Mouse (Mus musculus) lung, postnatal 0 days (tissue): ENCODE measurements at regions not wholly inside any gene's neighbourhood (a gene's known extent, or its start where the extent isn't known, plus 50 kb on each side); places are given as distances from the start of the nearest gene placed in this dataset.

Experiments
- ATAC-seq: fragments of 200-750 bp; cut with Nextera tagmentation; 2 replicates; pipeline ENCODE4 v1.8.0; 2017; ENCODE audit warnings: moderate library complexity
- DNase-seq: peaks from one replicate; pipeline ENCODE4 v3.0.0-alpha.2; 2016; ENCODE audit warnings: low spot score
- H3K27ac ChIP-seq: fragments of 300-500 bp; sonication (generic); 2 replicates; pipeline ENCODE4 v1.5.1; 2014; ENCODE audit warnings: antibody characterized with exemption, mild to moderate bottlenecking, low read length, mixed read lengths
- H3K27me3 ChIP-seq: fragments of 300-500 bp; sonication (generic); replicated peaks from 2 replicates; pipeline ENCODE4 v1.6.1; 2014; ENCODE audit warnings: low read length, mixed read lengths; ENCODE audit not compliant: insufficient read depth
- H3K36me3 ChIP-seq: fragments of 300-500 bp; sonication (generic); 2 replicates; pipeline ENCODE4 v1.6.1; 2014; ENCODE audit warnings: low read length, mixed read lengths; ENCODE audit not compliant: insufficient read depth
- H3K4me1 ChIP-seq: fragments of 300-500 bp; sonication (generic); 2 replicates; pipeline ENCODE4 v1.6.1; 2014; ENCODE audit warnings: antibody characterized with exemption, low read depth, low read length, mixed read lengths; ENCODE audit not compliant: insufficient read depth
- H3K4me2 ChIP-seq: fragments of 300-500 bp; sonication (generic); replicated peaks from 2 replicates; pipeline ENCODE4 v1.6.1; 2014; ENCODE audit warnings: low read depth, mild to moderate bottlenecking, low read length, moderate library complexity, mixed read lengths
- H3K4me3 ChIP-seq: fragments of 300-500 bp; sonication (generic); 2 replicates; pipeline ENCODE4 v1.5.1; 2014; ENCODE audit warnings: low read depth, low read length
- H3K9ac ChIP-seq: fragments of 300-500 bp; sonication (generic); replicated peaks from 2 replicates; pipeline ENCODE4 v1.6.1; 2014; ENCODE audit warnings: low read depth, mild to moderate bottlenecking
- H3K9me3 ChIP-seq: fragments of 300-500 bp; sonication (generic); 2 replicates; pipeline ENCODE4 v1.6.1; 2016; ENCODE audit warnings: low read length, mixed read lengths
- CTCF ChIP-seq: IDR thresholded peaks from 2 replicates; pipeline ENCODE4 v1.5.1; 2016; ENCODE audit warnings: antibody characterized with exemption, mild to moderate bottlenecking
- EP300 ChIP-seq: IDR thresholded peaks from 2 replicates; pipeline ENCODE4 v1.6.1; 2016; ENCODE audit warnings: antibody characterized with exemption, mild to moderate bottlenecking, control low read depth
- WGBS: fragments of 180-500 bp; shearing (Covaris S2); extraction: QIAGEN DNeasy Blood & Tissue Kit; methylation state at CpG from one replicate; pipeline ENCODE4 v1.1.7; 2014; 5-methylcytosine and 5-hydroxymethylcytosine counted together

DNA sequence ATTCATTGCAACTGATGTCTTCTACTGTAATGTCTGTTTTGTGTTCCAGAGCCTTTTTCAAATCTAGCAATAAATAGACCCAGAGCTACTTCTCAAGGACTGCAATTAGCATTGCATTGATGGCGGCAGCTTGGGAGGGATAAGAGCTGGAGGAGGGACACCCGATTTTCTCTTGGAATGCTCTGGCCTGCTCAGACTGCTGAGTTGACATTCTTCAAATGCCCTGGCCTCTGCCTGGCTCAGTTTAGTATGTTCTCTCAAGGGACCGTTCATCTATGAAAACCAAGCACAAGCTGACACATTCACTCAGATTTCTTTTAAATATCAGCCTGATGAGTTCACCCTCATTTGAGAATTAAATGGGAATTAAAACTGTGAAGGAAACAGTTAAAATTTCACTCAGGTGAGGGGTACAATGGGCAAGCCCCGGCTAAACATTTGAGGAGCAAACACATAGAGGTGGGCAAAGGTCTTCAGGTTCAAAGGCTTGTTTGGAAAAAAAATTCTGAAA lies 70.5 kb upstream of the Bcl6 start:
- no peak for TF ChIP-seq CTCF
- H3K9ac ChIP-seq = no peak overlapping the region
- no peak overlapping the region for H3K4me2 ChIP-seq
- H3K4me1 ChIP-seq = peaks cover 8% of the 10 kb centered on the region; the same call in 1 of the 2 replicates
- ATAC-seq (no peak), DNase-seq (no peak)
- H3K27me3 ChIP-seq = no peaks in the 10 kb centered on the region
- H3K9me3 ChIP-seq = no peaks in the 10 kb centered on the region
- H3K4me3 ChIP-seq = no peak overlapping the region
- 51% methylated on average over 4 of the region's 4 CpGs for WGBS
- no peak overlapping the region for H3K27ac ChIP-seq
- H3K36me3 ChIP-seq = no peaks in the 10 kb centered on the region

DNA sequence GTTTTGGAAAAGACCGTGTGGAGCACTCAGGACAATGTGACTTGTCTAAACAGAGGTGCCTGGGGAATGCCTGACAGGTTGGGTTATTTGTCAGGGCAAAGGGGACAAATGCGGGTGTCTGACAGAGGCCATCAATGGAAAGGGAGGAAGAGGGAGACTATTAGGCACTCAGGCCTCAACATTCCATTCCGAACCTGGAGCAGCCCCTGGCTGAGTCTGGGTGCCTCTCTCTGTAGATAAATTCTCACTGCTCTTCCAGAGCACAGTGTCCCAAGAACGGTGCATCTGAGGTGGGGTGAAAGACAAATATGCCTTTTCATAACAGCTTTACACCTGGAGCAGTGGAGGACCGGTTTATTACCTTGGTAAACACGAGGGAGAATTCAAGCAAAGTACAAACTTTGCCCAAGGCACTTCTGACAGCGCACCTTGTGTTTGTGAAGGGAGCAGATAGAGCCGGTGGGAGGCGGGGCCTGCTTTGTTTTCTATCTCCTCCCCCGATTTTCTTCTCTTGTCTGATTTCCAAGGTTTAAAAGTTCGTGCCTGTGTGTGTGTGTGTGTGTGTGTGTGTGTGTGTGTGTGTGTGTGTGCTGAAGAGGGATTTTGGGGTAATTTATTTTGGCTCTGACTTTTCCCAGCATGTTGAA lies 68.4 kb upstream of the Bcl6 start:
- Histone ChIP-seq H3K27me3 (no peaks in the 10 kb centered on the region), H3K9ac (no peak overlapping the region), H3K27ac (peak overlapping the region; percentile 54; the same call in 1 of the 2 replicates), H3K9me3 (no peaks in the 10 kb centered on the region), H3K4me2 (no peak overlapping the region), H3K36me3 (no peaks in the 10 kb centered on the region), H3K4me1 (peaks cover 8% of the 10 kb centered on the region; the same call in 1 of the 2 replicates), H3K4me3 (no peak overlapping the region)
- peak; percentile 81 for DNase-seq
- ATAC-seq = peak; percentile 72
- WGBS = 16% methylated on average over 11 of the region's 11 CpGs
- TF ChIP-seq EP300 (no peak; the same call in 1 of the 2 replicates), CTCF (0 out of 2 replicates have a peak, but pooled peaks have one; percentile 1)

DNA sequence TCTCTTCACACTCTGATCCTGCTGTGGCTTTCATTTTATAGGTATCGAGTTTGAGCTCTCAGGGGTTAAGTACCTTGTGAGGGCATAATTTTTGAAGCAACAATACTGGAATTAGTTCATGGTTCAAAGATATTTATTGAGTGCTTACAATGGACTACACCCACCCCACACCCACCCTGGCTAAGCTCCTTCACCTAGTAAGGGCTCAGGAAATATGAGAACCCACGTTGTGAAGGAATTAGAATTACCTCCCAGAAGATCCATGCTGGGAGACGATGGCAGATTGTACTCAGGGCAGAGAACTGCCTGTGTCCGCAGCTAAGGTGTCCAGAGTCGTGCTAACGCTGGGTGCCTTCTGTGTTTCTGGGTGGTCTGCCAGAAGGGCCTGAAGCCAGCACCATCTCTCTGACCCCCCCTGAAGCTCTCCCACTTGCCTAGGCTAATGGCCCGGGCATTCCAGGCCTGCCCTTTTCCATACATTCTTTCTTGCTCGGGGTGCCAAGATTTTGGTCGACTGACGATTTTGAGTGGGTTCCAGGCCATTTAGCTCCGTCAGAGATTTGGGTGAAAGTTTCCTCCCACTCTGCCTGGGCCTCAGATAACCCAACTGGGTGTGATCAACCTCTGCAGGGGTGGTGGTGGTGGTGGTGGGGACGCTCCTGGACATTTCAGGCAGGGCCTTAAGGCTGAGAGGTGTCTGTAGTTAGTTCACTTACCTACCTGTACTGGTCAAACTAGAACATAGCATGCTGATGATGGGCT lies 67.7 kb upstream of the Bcl6 start:
- Histone ChIP-seq H3K4me1 (peaks cover 8% of the 10 kb centered on the region; the same call in 1 of the 2 replicates), H3K27me3 (no peaks in the 10 kb centered on the region), H3K27ac (peak overlapping the region; percentile 54), H3K9me3 (no peaks in the 10 kb centered on the region), H3K4me2 (no peak overlapping the region), H3K36me3 (no peaks in the 10 kb centered on the region), H3K4me3 (no peak overlapping the region), H3K9ac (no peak overlapping the region)
- 31% methylated on average over 12 of the region's 12 CpGs for WGBS
- peak; percentile 45 for DNase-seq
- no peak for TF ChIP-seq CTCF
- no peak for TF ChIP-seq EP300
- ATAC-seq = peak; percentile 40

GRCm38 (mm10) chr16:24054293-24054692 lies 65.6 kb upstream of the Bcl6 start:
- Histone ChIP-seq H3K27me3 (no peaks in the 10 kb centered on the region), H3K4me1 (peaks cover 8% of the 10 kb centered on the region; the same call in 1 of the 2 replicates), H3K27ac (no peak overlapping the region), H3K4me2 (no peak overlapping the region), H3K9me3 (no peaks in the 10 kb centered on the region), H3K9ac (no peak overlapping the region), H3K36me3 (no peaks in the 10 kb centered on the region), H3K4me3 (no peak overlapping the region)
- ATAC-seq (no peak), DNase-seq (no peak)
- WGBS = 96% methylated on average over 3 of the region's 3 CpGs
- TF ChIP-seq EP300 (no peak), CTCF (no peak)

DNA sequence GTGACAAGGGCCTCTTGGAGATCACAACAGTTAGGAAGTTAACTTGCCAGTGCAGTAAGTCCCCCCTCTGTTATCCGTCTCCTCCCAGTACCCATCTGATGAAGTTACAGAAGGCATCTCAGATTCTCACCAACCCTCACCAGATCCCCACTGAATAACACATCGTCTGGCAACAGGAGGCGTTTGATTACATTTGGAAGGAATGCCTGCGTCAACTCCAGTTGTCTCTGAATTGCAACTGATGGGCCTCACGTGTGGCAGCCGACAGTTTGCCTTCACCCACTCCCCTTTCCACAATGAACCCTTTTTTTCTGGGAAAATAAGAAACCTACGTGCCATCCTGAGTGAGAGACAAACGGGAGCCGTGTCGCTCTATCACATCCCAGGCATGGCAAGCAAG lies 64.8 kb upstream of the Bcl6 start:
- ATAC-seq (no peak), DNase-seq (no peak)
- WGBS = 63% methylated on average over 10 of the region's 10 CpGs
- Histone ChIP-seq H3K9me3 (no peaks in the 10 kb centered on the region), H3K4me2 (no peak overlapping the region), H3K4me3 (no peak overlapping the region), H3K36me3 (no peaks in the 10 kb centered on the region), H3K9ac (no peak overlapping the region), H3K27ac (no peak overlapping the region), H3K27me3 (no peaks in the 10 kb centered on the region), H3K4me1 (peaks cover 3% of the 10 kb centered on the region; the same call in 1 of the 2 replicates)
- no peak for TF ChIP-seq CTCF
- no peak for TF ChIP-seq EP300

DNA sequence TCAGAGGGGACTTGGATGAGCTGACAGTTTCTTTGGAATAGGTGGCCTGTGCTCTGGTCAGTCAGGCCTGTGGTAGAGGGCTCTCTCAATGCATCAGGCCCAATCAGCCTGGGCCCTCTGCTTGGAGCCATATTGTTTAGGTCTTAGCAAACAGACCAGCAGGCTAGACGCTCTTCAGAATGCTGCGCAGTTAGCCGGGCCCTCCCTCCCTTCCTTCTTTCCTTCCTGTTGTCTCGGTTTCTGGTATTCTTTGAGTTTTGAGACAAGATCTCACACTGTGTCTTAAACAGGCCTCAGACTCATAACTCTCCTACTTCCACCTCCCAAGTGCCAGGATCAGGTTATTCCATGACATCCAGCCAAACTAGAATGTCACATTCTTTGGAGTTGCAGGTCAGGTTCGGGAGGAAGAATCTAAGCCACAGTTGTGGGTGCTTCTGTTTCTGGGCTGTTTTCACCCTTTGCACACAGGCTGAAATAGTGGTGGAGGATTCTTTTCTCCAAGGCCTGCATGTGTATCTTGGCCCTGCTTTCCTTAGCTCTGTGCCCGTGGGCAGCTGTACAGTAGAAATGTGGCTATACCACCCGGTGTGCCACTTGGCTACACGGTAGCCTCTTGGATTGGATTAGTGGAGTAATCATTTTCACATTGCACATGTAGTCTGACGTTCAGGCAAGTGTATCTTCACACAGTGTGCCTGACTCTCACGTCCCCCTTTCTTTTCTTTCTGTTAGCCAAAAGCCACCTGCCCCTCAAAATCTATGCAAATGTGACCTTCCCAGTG lies 62.4 kb upstream of the Bcl6 start:
- Histone ChIP-seq H3K4me1 (no peaks in the 10 kb centered on the region), H3K4me3 (no peak overlapping the region), H3K9ac (no peak overlapping the region), H3K36me3 (no peaks in the 10 kb centered on the region), H3K9me3 (no peaks in the 10 kb centered on the region), H3K4me2 (no peak overlapping the region), H3K27me3 (no peaks in the 10 kb centered on the region), H3K27ac (no peak overlapping the region)
- 78% methylated on average over 10 of the region's 10 CpGs for WGBS
- no peak for ATAC-seq
- DNase-seq = no peak
- TF ChIP-seq EP300 (no peak), CTCF (no peak)
